20 mouse cellular contexts compared by ENCODE assay signal in genomic region chr8:115400013-115400720, GRCm38 (mm10).
DNase-seq lines count a peak whose midpoint lies in the region; ATAC-seq lines count a peak whose summit lies in the region.
"Had no signal": no experiment of that assay in that cellular context is flagged by ENCODE, and none has a peak within 500 bp of the region (broad histone marks: within the 10 kb centered on the region; RNA-seq: fewer than 3 reads in every experiment).

No protein-coding gene starts in this region.

- peaks cover 3% of the 10 kb centered on the region; the same call in 1 of the 2 replicates for H3K4me1 ChIP-seq in limb, embryonic 10.5 days
- no peaks in the 10 kb centered on the region for H3K4me1 ChIP-seq in forebrain, embryonic 13.5 days
- H3K4me1 ChIP-seq: embryonic facial prominence, embryonic 15.5 days; forebrain, embryonic 10.5 days; heart, embryonic 15.5 days; hindbrain, embryonic 12.5 days; intestine, embryonic 15.5 days; limb, embryonic 15.5 days; neural tube, embryonic 15.5 days had no signal

- no peak overlapping the region for H3K4me3 ChIP-seq in limb, embryonic 10.5 days
- no peak overlapping the region for H3K4me3 ChIP-seq in forebrain, embryonic 13.5 days
- H3K4me3 ChIP-seq: embryonic facial prominence, embryonic 15.5 days; forebrain, embryonic 10.5 days; heart, embryonic 15.5 days; hindbrain, embryonic 12.5 days; intestine, embryonic 15.5 days; layer of hippocampus, adult 2 months; limb, embryonic 15.5 days; neural tube, embryonic 15.5 days had no signal

- H3K27me3 ChIP-seq in limb, embryonic 10.5 days (ENCODE audit: low read depth, poor library complexity, severe bottlenecking), result peaks cover 4% of the 10 kb centered on the region; the same call in 1 of the 2 replicates
- peaks cover 5% of the 10 kb centered on the region; the same call in 1 of the 2 replicates for H3K27me3 ChIP-seq in forebrain, embryonic 13.5 days
- H3K27me3 ChIP-seq: embryonic facial prominence, embryonic 15.5 days; hindbrain, embryonic 12.5 days; intestine, embryonic 15.5 days; neural tube, embryonic 15.5 days had no signal

- H3K27ac ChIP-seq in limb, embryonic 10.5 days, result peak overlapping the region; percentile 50; the same call in 1 of the 2 replicates
- H3K27ac ChIP-seq in forebrain, embryonic 13.5 days, result no peak overlapping the region
- H3K27ac ChIP-seq: embryonic facial prominence, embryonic 15.5 days; forebrain, embryonic 10.5 days; heart, embryonic 15.5 days; hindbrain, embryonic 12.5 days; intestine, embryonic 15.5 days; kidney, postnatal 0 days; layer of hippocampus, adult 2 months; limb, embryonic 15.5 days; neural tube, embryonic 15.5 days had no signal

- DNase-seq in CD4-positive helper T cell, adult 2 months (ENCODE audit: low read depth, low spot score), result peak; percentile 80
- DNase-seq in CD4-positive, CD25-positive, alpha-beta regulatory T cell, adult 2 months (ENCODE audit: low read depth, low spot score), result peak; percentile 68
- peak; percentile 35 for DNase-seq in limb, embryonic 10.5 days (ENCODE audit: low spot score)
- DNase-seq in thymus, postnatal 10 days (ENCODE audit: low spot score in 2 of 2), result peak; percentile 40 to 51
- DNase-seq in frontal cortex, adult 2 months (ENCODE audit: extremely low spot score in 1 of 2, low spot score in 1 of 2), result no peak
- DNase-seq in cerebellum, postnatal 25 days, result no peak
- DNase-seq: adrenal gland, postnatal 25 days; cerebellum, adult 2 months; lung, postnatal 10 days; right cerebral cortex, postnatal 25 days had no signal

- H3K4me2 ChIP-seq in forebrain, embryonic 13.5 days, result no peak overlapping the region
- H3K4me2 ChIP-seq: embryonic facial prominence, embryonic 15.5 days; heart, embryonic 15.5 days; hindbrain, embryonic 12.5 days; intestine, embryonic 15.5 days; limb, embryonic 15.5 days; neural tube, embryonic 15.5 days had no signal

- H3K36me3 ChIP-seq in limb, embryonic 10.5 days, result no peaks in the 10 kb centered on the region
- H3K36me3 ChIP-seq in forebrain, embryonic 13.5 days (ENCODE audit: poor library complexity, severe bottlenecking), result no peaks in the 10 kb centered on the region
- H3K36me3 ChIP-seq: embryonic facial prominence, embryonic 15.5 days; forebrain, embryonic 10.5 days; heart, embryonic 15.5 days; hindbrain, embryonic 12.5 days; intestine, embryonic 15.5 days; limb, embryonic 15.5 days; neural tube, embryonic 15.5 days had no signal

- H3K9ac ChIP-seq in forebrain, embryonic 13.5 days, result no peak overlapping the region
- H3K9ac ChIP-seq: embryonic facial prominence, embryonic 15.5 days; heart, embryonic 15.5 days; hindbrain, embryonic 12.5 days; intestine, embryonic 15.5 days; limb, embryonic 15.5 days; neural tube, embryonic 15.5 days had no signal

- ATAC-seq in forebrain, embryonic 13.5 days, result no peak
- ATAC-seq: intestine, embryonic 15.5 days had no signal

- no peaks in the 10 kb centered on the region for H3K9me3 ChIP-seq in limb, embryonic 10.5 days (replicated peaks)
- H3K9me3 ChIP-seq in forebrain, embryonic 13.5 days (replicated peaks), result no peaks in the 10 kb centered on the region
- H3K9me3 ChIP-seq: embryonic facial prominence, embryonic 15.5 days; forebrain, embryonic 10.5 days; heart, embryonic 15.5 days; hindbrain, embryonic 12.5 days; intestine, embryonic 15.5 days; limb, embryonic 15.5 days; neural tube, embryonic 15.5 days had no signal

- WGBS in limb, embryonic 10.5 days, result 44% methylated on average over 15 of the region's 15 CpGs
- 86% methylated on average over 15 of the region's 15 CpGs for WGBS in forebrain, embryonic 13.5 days

Comparison
In these comparisons a context has a peak if more than half of its experiments do, and no peak if none do; other contexts are left out.
1. DNase-seq: peak in CD4-positive helper T cell, adult 2 months (single experiment), CD4-positive, CD25-positive, alpha-beta regulatory T cell, adult 2 months (single experiment), limb, embryonic 10.5 days (single experiment) and thymus, postnatal 10 days (2 of 2); none in frontal cortex, adult 2 months (0 of 2) and cerebellum, postnatal 25 days (0 of 2).